Mouse (Mus musculus): ENCODE results near the gene Dnah5. TPM values are rescaled to one million over a fixed set of nuclear protein-coding genes. Genes with fewer than 3 reads are reported as not detected.
"Not testable (repeated sequence)": the region's sequence is repeated elsewhere in the genome, so short reads cannot be mapped to it uniquely, and the experiment has no call there.

Gene Dnah5
- polyA plus RNA-seq, 1 experiment from 2014 or later: not detected

GRCm38 (mm10) chr15:28374394-28374793 is 170.8 kb downstream of the Dnah5 start:
- Histone ChIP-seq H3K27ac (replicated peaks) (no peak overlapping the region), H3K27me3 (replicated peaks) (no peaks in the 10 kb centered on the region), H3K4me3 (no peak overlapping the region), H3K4me2 (no peak overlapping the region), H3K9me3 (no peaks in the 10 kb centered on the region), H3K4me1 (no peaks in the 10 kb centered on the region), H3K9ac (no peak overlapping the region), H3K36me3 (no peaks in the 10 kb centered on the region)
- ATAC-seq (ENCODE audit: extremely low read depth, insufficient number of reproducible peaks, low FRiP score, low TSS enrichment): no peak
- 71% methylated on average over 1 of the region's 1 CpGs for WGBS

GRCm38 (mm10) chr15:28380909-28381308 is 177.4 kb downstream of the Dnah5 start:
- H3K4me3 ChIP-seq: no peak overlapping the region
- no peak for ATAC-seq (ENCODE audit: extremely low read depth, insufficient number of reproducible peaks, low FRiP score, low TSS enrichment)
- no peaks in the 10 kb centered on the region for H3K36me3 ChIP-seq
- no peak overlapping the region for H3K4me2 ChIP-seq
- 69% methylated on average over 3 of the region's 3 CpGs for WGBS
- no peaks in the 10 kb centered on the region for H3K9me3 ChIP-seq
- no peaks in the 10 kb centered on the region for H3K27me3 ChIP-seq (replicated peaks)
- H3K27ac ChIP-seq (replicated peaks): no peak overlapping the region
- H3K9ac ChIP-seq: no peak overlapping the region
- no peaks in the 10 kb centered on the region for H3K4me1 ChIP-seq

DNA sequence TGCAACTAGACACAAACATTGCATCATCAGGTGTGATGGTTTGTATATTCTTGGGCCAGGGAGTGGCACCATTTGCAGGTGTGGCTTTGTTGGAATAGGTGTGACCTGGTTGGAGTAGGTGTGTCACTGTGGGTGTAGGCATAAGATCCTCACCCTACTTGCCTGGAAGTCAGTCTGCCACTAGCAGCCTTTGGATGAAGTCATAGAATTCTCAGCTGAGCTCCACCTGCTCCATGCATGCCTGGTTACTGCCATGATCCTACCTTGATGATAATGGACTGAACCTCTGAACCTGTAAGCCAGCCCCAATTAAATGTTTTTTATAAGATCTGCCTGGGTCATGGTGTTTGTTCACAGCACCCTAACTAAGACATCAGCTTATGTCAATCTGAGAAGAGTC is 190.2 kb downstream of the Dnah5 start:
- not testable (repeated sequence) for H3K9ac ChIP-seq; H3K4me2 ChIP-seq; H3K27me3 ChIP-seq (replicated peaks); H3K27ac ChIP-seq (replicated peaks); H3K4me1 ChIP-seq; H3K4me3 ChIP-seq; ATAC-seq (ENCODE audit: extremely low read depth, insufficient number of reproducible peaks, low FRiP score, low TSS enrichment); H3K36me3 ChIP-seq; H3K9me3 ChIP-seq

- Histone ChIP-seq H3K27ac (replicated peaks) (no peak overlapping the region), H3K9ac (no peak overlapping the region), H3K4me3 (no peak overlapping the region), H3K4me2 (no peak overlapping the region), H3K9me3 (no peaks in the 10 kb centered on the region), H3K27me3 (replicated peaks) (no peaks in the 10 kb centered on the region), H3K4me1 (no peaks in the 10 kb centered on the region), H3K36me3 (no peaks in the 10 kb centered on the region)
- ATAC-seq (ENCODE audit: extremely low read depth, insufficient number of reproducible peaks, low FRiP score, low TSS enrichment): no peak
- WGBS: 64% methylated on average over 4 of the region's 4 CpGs
Measured at GRCm38 (mm10) chr15:28395481-28395880, 191.9 kb downstream of the Dnah5 start.

DNA sequence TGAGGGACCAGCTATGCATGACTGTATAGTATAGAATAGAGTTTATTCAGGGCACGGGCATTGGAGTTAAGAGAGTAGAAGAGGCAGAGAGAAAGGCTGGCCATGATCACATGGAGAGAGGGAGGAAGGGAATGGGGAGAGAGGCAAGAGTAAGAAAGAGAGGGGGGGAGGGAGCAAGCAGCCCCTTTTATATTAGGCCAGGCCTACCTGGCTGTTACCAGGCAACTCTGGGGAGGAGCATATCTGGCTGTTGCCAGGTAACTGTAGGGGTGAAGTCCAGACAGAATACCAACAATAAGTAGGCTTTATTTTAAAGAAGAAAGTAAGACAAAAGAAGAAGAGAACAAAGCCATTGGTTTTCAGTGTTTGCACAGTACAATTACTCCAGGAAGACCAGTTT is 194.9 kb downstream of the Dnah5 start:
- no peaks in the 10 kb centered on the region for H3K27me3 ChIP-seq (replicated peaks)
- no peak for ATAC-seq (ENCODE audit: extremely low read depth, insufficient number of reproducible peaks, low FRiP score, low TSS enrichment)
- WGBS: 67% methylated on average over 1 of the region's 1 CpGs

GRCm38 (mm10) chr15:28399258-28399657 is 195.7 kb downstream of the Dnah5 start:
- ATAC-seq (ENCODE audit: extremely low read depth, insufficient number of reproducible peaks, low FRiP score, low TSS enrichment): no peak
- H3K9me3 ChIP-seq: no peaks in the 10 kb centered on the region
- H3K4me2 ChIP-seq: no peak overlapping the region
- H3K27me3 ChIP-seq (replicated peaks): no peaks in the 10 kb centered on the region
- 82% methylated on average over 8 of the region's 8 CpGs for WGBS
- H3K4me3 ChIP-seq: no peak overlapping the region
- no peaks in the 10 kb centered on the region for H3K36me3 ChIP-seq
- H3K9ac ChIP-seq: no peak overlapping the region
- no peak overlapping the region for H3K27ac ChIP-seq (replicated peaks)
- no peaks in the 10 kb centered on the region for H3K4me1 ChIP-seq

More for the DNA sequence above, 194.9 kb downstream of the Dnah5 start:
- Histone ChIP-seq H3K4me2 (no peak overlapping the region), H3K9ac (no peak overlapping the region), H3K9me3 (no peaks in the 10 kb centered on the region), H3K4me3 (no peak overlapping the region), H3K36me3 (no peaks in the 10 kb centered on the region), H3K27ac (replicated peaks) (no peak overlapping the region), H3K4me1 (no peaks in the 10 kb centered on the region)

DNA sequence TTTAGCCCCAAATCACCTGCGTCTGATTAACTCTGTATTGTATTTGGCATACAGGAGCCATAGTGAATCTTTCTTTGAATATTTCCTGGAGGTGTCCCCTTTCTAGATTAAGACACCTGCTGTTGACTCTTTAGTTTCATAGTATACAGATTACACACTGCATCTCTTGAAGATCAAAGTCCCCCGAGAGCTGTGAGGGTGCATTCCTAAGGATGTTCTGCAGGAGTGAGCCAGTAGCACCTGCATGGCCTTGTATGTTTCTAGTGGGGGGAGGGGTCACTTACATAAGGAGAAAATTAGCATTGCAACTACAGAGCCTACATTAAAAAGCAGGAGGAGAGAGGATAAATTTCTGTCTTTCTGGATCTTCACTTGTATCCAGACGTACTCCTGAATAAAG is 201.1 kb downstream of the Dnah5 start:
- no peak overlapping the region for H3K4me3 ChIP-seq

DNA sequence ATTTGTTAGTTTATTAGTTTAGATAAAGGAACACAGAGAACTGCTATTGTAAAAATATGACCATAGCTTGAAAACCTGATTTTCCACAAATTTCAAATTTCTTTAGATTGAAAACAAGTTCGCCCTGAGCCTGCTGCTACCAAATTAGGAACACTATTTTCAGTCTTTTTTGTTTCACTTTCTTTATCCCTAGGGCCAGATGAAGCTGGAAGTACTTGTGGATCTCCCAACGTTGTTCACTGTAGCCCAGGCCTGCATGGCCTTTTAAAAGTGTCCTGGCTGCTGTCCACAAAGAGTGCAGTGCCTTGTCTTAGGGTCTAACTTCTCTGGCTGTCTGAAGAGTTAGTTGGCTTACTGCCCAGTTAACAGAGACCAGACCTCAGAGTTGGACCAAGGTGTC is 201.6 kb downstream of the Dnah5 start:
- no peaks in the 10 kb centered on the region for H3K27me3 ChIP-seq (replicated peaks)
- no peaks in the 10 kb centered on the region for H3K4me1 ChIP-seq
- no peaks in the 10 kb centered on the region for H3K36me3 ChIP-seq
- H3K9me3 ChIP-seq: no peaks in the 10 kb centered on the region
- H3K9ac ChIP-seq: no peak overlapping the region
- WGBS: 41% methylated on average over 2 of the region's 2 CpGs
- H3K4me3 ChIP-seq: no peak overlapping the region
- H3K27ac ChIP-seq (replicated peaks): no peak overlapping the region
- no peak for ATAC-seq (ENCODE audit: extremely low read depth, insufficient number of reproducible peaks, low FRiP score, low TSS enrichment)
- no peak overlapping the region for H3K4me2 ChIP-seq

More for the DNA sequence above, 201.1 kb downstream of the Dnah5 start:
- ATAC-seq (ENCODE audit: extremely low read depth, insufficient number of reproducible peaks, low FRiP score, low TSS enrichment): no peak
- Histone ChIP-seq H3K4me1 (no peaks in the 10 kb centered on the region), H3K36me3 (no peaks in the 10 kb centered on the region), H3K9me3 (no peaks in the 10 kb centered on the region), H3K9ac (no peak overlapping the region), H3K27ac (replicated peaks) (no peak overlapping the region), H3K4me2 (no peak overlapping the region), H3K27me3 (replicated peaks) (no peaks in the 10 kb centered on the region)
- 78% methylated on average over 3 of the region's 3 CpGs for WGBS

GRCm38 (mm10) chr15:28439702-28440101 is 236.2 kb downstream of the Dnah5 start:
- H3K27ac ChIP-seq (replicated peaks): no peak overlapping the region
- H3K9me3 ChIP-seq: no peaks in the 10 kb centered on the region
- no peak overlapping the region for H3K4me3 ChIP-seq
- H3K36me3 ChIP-seq: no peaks in the 10 kb centered on the region
- H3K4me1 ChIP-seq: no peaks in the 10 kb centered on the region
- no peaks in the 10 kb centered on the region for H3K27me3 ChIP-seq (replicated peaks)
- ATAC-seq (ENCODE audit: extremely low read depth, insufficient number of reproducible peaks, low FRiP score, low TSS enrichment): no peak
- WGBS: 71% methylated on average over 4 of the region's 4 CpGs
- no peak overlapping the region for H3K4me2 ChIP-seq
- H3K9ac ChIP-seq: no peak overlapping the region

DNA sequence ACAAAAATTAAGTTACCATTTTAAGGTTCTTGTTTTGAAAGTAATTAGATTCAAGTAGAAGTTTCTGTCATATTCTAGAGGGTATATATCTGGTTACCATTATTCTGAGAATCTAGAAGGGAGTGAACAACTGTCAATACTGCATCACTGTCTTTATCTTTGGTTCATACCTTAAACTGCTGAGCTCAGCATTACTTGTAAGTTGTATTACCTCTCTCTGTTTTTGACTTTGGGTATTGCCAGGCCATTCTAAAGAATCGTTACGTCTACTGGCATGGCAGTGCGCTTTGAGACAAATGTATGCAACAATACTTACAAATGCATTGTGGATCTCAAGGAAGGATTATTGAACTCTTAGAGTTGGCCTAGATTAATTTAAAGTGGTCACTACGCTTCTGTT is 240.9 kb downstream of the Dnah5 start:
- Histone ChIP-seq H3K4me3 (no peak overlapping the region), H3K4me2 (no peak overlapping the region), H3K4me1 (no peaks in the 10 kb centered on the region), H3K9ac (no peak overlapping the region), H3K36me3 (no peaks in the 10 kb centered on the region), H3K9me3 (no peaks in the 10 kb centered on the region), H3K27ac (replicated peaks) (no peak overlapping the region), H3K27me3 (replicated peaks) (no peaks in the 10 kb centered on the region)
- no peak for ATAC-seq (ENCODE audit: extremely low read depth, insufficient number of reproducible peaks, low FRiP score, low TSS enrichment)
- WGBS: 87% methylated on average over 4 of the region's 4 CpGs

GRCm38 (mm10) chr15:28461091-28461778 is 257.7 kb downstream of the Dnah5 start:
- WGBS: 76% methylated on average over 2 of the region's 2 CpGs
- H3K4me3 ChIP-seq; H3K4me2 ChIP-seq; ATAC-seq (ENCODE audit: extremely low read depth, insufficient number of reproducible peaks, low FRiP score, low TSS enrichment); H3K36me3 ChIP-seq; H3K9ac ChIP-seq; H3K27me3 ChIP-seq (replicated peaks); H3K9me3 ChIP-seq; H3K27ac ChIP-seq (replicated peaks); H3K4me1 ChIP-seq: not testable (repeated sequence)

DNA sequence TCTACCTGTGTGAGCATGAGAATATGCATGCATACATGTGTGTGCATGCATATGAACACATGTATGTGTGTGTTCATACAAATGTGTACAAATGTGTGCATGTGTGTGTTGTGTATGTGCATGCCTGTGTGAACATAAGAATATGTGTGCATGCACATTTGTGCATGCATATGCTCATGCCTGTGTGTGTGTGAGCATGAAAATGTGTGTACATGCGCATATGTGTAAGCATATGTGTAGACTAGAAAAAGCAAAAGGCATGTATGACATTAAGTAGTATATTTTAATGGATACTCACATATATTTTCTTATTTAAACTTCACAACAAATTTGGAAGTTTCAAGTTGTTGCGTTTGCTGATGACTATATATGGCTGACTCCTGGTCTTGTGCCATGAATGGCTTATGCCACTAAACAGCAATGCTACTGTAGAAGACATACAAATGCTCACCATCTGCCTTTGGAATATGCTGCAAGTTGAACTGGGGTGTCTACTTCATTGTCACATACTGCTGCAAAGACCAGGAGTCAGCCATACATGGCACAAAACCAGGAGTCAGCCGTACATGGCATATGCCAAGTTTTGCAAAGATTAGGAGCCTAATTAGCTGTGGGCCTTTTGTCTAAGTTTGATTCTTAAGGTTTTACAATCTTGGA is 263.2 kb downstream of the Dnah5 start:
- no peak overlapping the region for H3K4me2 ChIP-seq
- H3K9ac ChIP-seq: no peak overlapping the region
- no peak overlapping the region for H3K4me3 ChIP-seq
- ATAC-seq (ENCODE audit: extremely low read depth, insufficient number of reproducible peaks, low FRiP score, low TSS enrichment): no peak
- H3K27me3 ChIP-seq (replicated peaks): no peaks in the 10 kb centered on the region
- H3K36me3 ChIP-seq: no peaks in the 10 kb centered on the region
- H3K4me1 ChIP-seq: no peaks in the 10 kb centered on the region
- 90% methylated on average over 3 of the region's 3 CpGs for WGBS
- no peaks in the 10 kb centered on the region for H3K9me3 ChIP-seq
- no peak overlapping the region for H3K27ac ChIP-seq (replicated peaks)

All from heart, embryonic 13.5 days (tissue).